Mouse (Mus musculus) frontal cortex, adult (tissue): ENCODE measurements around the gene Speg.

Experiments used
- ATAC-seq: cut with Nextera tagmentation; 2 replicates; pipeline ENCODE4 v1.9.2; 2017; ENCODE audit warnings: mild to moderate bottlenecking, moderate library complexity, mixed read lengths; ENCODE audit not compliant: low TSS enrichment

The Speg gene

GRCm38 (mm10) chr1:75393846-75394245 lies 18.7 kb downstream of the Speg start:
- ATAC-seq, result no peak

DNA sequence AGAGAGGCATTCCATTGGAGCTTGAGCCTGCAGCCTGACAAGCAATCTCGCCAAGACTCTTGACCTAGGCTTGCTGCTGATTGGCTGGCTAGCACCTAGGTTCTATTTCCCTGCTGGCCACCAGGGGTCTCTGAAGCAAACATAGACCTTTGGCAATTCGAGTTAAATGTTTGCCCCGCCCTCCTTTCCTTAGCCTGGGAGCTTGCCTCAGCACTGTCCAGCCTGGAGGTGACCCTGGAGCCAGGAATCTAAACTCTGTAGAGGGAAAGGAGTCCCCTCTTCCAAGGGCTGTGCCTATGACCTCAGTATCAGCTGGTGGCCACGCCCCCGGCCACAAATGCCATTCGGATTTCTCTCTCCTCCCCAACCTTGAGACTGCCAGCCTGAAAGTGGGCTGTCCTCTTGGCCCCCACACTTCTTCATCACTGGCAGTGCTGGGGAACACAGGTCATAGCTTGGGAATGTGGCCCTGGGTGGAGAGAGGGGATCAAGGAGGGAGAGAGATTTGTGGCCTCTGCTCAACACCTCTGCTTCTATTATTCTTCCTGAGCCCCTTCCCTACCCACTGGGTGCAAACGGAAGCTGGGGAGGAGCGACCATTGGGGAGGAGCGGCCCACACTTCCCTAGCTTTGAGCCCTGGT lies 23.8 kb downstream of the Speg start:
- peak; percentile 28; the same call in 1 of the 2 replicates for ATAC-seq

- ATAC-seq, result peak; percentile 33
Observed at GRCm38 (mm10) chr1:75399755-75400492, 24.8 kb downstream of the Speg start.

DNA sequence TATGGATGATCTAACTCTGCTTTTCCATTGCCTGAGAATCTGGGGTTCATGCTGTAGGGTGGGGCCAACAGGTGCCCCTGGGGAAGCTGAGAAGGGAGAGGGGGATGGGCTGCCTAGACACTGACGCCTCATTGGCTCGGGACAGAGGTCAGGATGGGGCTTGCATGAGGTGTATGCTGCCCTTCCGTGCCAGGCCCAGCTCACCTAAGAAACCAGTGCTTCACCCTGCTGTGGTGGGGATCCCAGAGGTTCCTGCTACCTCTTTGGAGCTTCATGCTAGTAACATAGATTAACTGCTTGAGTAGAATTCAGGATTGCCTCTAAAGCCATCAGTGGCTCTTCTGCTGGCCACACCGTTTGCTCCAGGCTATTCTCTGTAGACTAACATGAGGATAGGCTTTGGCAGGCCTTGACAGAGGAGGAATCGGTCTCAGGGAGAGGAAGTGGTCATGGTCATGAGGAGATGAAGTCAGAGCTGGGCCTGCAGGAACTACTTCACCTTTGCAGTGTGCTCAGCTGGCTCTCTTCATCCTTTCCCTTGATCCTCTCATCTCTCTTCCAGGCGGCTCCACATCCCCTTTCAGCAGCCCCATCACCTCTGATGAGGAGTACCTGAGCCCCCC lies 25.5 kb downstream of the Speg start:
- ATAC-seq, result no peak

GRCm38 (mm10) chr1:75405547-75405946 lies 30.4 kb downstream of the Speg start:
- no peak for ATAC-seq

- ATAC-seq, result no peak
Observed at GRCm38 (mm10) chr1:75406173-75406572, 31.1 kb downstream of the Speg start.

DNA sequence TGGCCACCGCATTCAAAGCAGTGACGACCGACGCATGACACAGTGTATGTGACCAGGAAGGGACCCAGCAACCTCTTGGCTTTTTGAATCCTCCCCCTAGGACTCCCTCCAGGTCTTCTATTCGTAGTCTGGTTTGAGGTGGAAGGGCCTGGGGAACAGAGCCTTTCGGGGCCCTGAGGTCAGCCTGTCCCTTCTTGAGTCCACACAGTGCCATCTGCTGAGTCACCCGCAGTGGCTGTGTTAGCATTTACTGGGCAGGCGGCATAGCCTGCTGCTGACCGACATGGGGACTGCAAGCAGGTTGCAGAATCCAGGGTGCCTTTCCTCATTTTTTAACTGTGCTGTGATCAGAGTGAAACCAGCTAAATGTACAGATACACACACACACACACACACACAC lies 32.0 kb downstream of the Speg start:
- no peak for ATAC-seq

DNA sequence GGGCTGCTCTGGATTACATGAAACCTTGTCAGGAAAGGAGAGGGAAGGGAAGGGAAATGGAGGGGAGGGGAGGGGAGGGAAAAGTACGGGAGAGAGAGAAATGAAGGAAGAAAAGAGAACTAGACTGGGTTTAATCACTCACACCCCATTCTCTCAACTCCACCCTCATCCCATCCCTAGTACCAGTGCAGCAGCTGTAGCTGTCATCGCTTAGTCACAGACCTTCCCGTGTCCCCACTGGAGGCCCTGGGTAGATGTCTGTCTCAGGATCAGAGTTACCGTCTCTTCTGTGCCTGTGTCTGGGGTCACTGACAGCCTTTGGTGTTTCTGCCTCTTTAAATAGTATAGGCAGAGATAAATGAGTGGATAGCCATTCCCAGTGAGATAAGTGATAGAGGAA lies 33.1 kb downstream of the Speg start:
- 0 out of 2 replicates have a peak, but pooled peaks have one; percentile 48 for ATAC-seq

- ATAC-seq, result peak; percentile 10; the same call in 1 of the 2 replicates
Observed at GRCm38 (mm10) chr1:75409950-75410349, 34.9 kb downstream of the Speg start.

GRCm38 (mm10) chr1:75412196-75412595 lies 37.1 kb downstream of the Speg start:
- no peak for ATAC-seq

- peak; percentile 42; the same call in 1 of the 2 replicates for ATAC-seq
Observed at GRCm38 (mm10) chr1:75413749-75414148, 38.7 kb downstream of the Speg start.

DNA sequence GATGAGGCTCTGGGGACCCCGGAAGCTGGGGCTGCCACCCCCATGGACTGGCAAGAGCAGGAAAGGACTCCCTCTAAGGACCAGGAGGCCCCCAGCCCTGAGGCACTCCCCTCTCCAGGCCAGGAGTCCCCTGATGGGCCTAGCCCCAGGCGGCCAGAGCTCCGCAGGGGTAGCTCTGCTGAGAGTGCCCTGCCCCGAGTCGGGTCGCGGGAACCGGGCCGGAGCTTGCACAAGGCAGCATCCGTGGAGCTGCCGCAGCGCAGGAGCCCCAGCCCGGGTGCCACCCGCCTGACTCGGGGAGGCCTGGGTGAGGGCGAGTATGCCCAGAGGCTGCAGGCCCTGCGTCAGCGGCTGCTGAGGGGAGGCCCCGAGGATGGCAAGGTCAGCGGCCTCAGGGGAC lies 46.7 kb downstream of the Speg start:
- no peak for ATAC-seq

- no peak for ATAC-seq
Observed at GRCm38 (mm10) chr1:75422216-75422822, 47.2 kb downstream of the Speg start.

GRCm38 (mm10) chr1:75422823-75423471 lies 47.9 kb downstream of the Speg start:
- ATAC-seq, result peak; percentile 36; the same call in 1 of the 2 replicates

GRCm38 (mm10) chr1:75423780-75424390 lies 48.8 kb downstream of the Speg start:
- no peak for ATAC-seq

GRCm38 (mm10) chr1:75425796-75426471 lies 50.8 kb downstream of the Speg start:
- ATAC-seq, result peak; percentile 8; the same call in 1 of the 2 replicates

DNA sequence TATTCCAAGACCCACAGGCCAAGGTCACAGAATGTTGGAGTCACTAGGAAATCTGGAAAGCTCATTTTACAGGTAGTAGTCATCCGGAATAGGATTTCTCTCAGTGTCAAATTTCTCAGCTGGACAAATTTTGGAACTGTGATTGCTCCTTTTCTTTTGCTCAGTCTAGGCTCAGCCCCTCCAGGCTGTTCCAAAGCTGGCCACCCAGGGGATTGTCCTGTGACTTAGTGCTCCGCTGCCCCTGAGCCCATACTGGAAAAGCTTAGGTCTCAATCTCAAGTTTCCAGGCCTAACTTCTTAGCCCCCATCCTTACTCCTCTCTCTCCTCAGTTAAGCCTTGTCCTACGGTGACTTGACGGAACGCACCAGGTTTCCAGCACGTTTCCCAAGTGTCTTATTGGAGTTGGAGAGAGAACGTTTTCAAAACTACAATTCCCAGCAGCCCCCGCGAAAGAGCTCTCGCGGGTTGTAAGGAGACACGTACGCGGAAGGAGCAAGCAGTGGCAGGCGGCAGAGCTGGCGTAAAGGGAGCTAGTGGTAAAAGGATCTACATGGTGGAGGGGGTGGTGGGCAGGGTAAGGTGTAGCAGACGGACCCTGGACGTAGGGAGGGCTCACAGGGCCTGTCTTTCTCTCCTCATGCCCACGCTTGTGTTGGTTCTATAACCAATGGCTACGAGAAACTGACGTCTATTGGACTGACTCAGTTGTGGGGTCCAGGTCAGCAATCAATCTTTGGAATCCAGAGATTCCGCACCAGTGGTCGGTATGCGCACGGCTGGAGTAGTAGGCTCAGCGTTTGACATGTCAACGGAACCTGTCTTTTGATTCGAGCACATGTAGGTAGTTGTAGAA lies 60.6 kb downstream of the Speg start, which contains the start of gene Gmppa:
Gene Gmppa (plus strand): TSS at position 456 of the 854 bp plus-strand sequence.
- peak; percentile 91 for ATAC-seq

GRCm38 (mm10) chr1:75438782-75439181 lies 63.7 kb downstream of the Speg start:
- ATAC-seq, result no peak

DNA sequence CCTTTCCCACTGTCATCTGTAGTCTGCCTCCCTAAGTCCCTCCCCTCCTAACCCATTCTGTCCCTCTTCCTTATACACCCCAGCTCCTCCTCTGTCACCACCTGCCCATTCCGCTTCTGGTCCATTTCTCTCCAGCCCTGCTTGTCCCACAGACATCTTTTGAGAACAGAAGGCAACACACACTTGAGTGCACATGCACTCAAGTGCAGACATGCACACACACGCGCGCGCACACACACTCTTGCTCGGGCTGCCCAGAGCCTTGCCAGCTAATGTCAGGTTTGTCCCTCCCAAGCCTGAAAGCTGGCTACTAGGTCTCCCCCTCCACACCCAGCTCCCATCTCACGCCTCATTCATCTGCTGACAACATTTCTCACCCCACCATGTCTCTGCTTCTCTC lies 65.6 kb downstream of the Speg start:
- ATAC-seq, result no peak
